Mouse (Mus musculus): ENCODE measurements around the gene Ndufv1.
"Not testable (repeated sequence)": the region's sequence is repeated elsewhere in the genome, so short reads cannot be mapped to it uniquely, and the experiment has no call there.

Gene Ndufv1

DNA sequence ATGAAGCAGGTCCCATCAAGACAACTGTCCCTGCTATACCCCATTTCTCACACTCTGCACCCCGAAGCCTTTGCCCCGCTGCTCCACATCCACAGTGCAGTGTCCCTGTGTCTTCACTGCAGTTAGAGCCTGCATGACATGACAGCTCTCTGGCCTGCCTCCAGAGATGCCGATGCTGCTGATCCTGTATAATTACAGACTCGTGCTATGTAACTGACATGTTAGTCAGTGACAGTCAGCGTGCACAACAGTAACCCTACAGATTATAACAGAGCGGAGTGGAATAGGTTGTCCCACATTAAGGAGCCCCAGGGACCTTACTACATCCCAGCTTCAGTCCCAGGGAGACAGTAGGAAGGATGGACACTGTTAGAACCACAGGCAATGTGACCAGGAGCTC lies 38.0 kb downstream of the Ndufv1 start:
- not testable (repeated sequence) for DNase-seq (ENCODE audit: low spot score)

DNA sequence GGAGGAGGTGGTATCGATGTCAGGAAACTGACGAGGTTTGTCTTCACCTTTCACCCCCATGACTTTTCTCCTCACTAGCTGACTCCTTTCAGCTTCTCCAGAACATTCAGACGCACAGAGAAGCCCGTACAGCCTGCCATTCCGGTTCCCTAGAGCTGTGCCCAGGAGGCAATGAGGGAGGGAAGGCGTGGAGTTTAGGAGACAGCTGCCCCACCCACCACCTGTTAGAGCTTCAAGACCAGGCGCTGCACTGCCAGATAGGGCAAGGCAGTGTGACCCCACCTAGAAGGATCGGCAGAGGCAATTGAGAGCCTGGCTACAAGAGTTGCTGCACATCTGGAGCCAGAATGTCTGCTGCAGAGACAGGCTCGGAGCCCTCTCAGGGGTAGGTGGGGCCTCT lies 40.4 kb downstream of the Ndufv1 start, which contains the start of gene Aldh3b2:
Gene Aldh3b2 (plus strand): TSS at position 100 of the 400 bp plus-strand sequence.
- no peak for DNase-seq (ENCODE audit: low spot score)

- DNase-seq (ENCODE audit: low spot score): no peak
Observed at GRCm38 (mm10) chr19:3967258-3967657, 45.3 kb downstream of the Ndufv1 start.

GRCm38 (mm10) chr19:3966330-3967075 lies 46.1 kb downstream of the Ndufv1 start:
- DNase-seq (ENCODE audit: low spot score): no peak

- DNase-seq (ENCODE audit: low spot score): no peak
Observed at GRCm38 (mm10) chr19:3964030-3964429, 48.6 kb downstream of the Ndufv1 start.

DNA sequence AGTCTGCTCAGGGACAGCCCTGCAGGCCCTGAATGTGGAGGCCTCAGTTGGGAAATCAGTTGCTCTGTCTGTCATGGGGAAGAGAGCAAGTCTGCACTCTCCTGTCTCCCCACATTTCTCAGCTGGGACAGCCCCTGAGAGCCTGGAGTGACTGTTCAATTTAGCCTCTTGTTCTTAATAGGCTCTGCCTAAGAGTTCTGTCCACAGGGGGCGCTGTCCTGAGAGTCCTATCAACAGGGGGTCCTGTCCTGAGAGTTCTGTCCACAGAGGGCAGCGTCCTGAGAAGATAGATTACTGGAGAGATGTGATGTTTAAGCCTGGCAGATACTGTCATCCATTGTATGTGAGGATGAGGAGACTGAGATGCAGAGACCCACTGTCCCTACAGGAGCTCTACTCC lies 50.1 kb downstream of the Ndufv1 start:
- no peak for DNase-seq (ENCODE audit: low spot score)

DNA sequence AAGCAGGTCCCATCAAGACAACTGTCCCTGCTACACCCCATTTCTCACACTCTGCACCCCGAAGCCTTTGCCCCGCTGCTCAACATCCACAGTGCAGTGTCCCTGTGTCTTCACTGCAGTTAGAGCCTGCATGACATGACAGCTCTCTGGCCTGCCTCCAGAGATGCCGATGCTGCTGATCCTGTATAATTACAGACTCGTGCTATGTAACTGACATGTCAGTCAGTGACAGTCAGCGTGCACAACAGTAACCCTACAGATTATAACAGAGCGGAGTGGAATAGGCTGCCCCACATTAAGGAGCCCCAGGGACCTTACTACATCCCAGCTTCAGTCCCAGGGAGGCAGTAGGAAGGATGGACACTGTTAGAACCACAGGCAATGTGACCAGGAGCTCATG lies 50.8 kb downstream of the Ndufv1 start:
- not testable (repeated sequence) for DNase-seq (ENCODE audit: low spot score)

DNA sequence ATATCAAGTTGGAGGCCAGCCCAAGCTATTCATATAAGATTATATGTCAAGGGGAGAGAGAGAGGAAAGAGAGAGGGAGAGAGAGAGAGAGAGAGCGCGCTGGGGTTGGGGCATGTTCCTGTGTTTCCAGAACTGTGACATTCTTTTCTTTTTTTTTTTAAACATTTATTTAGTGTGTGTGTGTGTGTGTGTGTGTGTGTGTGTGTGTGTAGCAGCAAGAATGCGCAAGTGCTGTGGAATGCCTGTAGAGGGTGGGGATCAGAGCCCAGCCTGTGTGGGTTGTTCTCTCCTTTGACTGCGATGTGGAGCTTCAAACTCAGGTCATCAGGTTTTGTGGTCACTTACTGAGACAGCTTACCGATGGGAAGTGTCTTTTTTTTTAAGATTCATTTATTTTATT lies 52.4 kb downstream of the Ndufv1 start:
- DNase-seq (ENCODE audit: low spot score): no peak

- DNase-seq (ENCODE audit: low spot score): no peak
Observed at GRCm38 (mm10) chr19:3959030-3959429, 53.6 kb downstream of the Ndufv1 start.

DNA sequence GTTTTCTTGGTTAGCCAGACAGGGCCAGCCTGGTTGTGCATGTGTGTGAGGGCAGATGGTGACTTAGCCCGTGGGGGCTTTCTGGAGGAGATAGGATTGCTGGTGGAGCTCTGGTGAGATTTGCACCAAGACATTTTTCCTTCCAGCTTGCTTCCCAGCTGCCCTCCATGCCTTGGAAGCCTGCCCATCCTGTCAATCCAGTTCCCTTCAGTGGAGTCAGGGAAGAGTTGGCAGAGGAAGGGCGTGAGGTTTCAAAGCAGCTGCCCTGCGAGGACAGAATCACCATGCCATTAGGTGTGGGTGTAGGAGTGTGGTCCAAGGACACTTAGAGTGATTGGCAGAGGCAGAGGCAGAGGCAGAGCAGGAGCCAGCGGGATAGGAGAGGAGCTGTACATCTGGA lies 54.1 kb downstream of the Ndufv1 start, which contains the start of gene Aldh3b3:
Gene Aldh3b3 (plus strand): TSS at position 176 of the 400 bp plus-strand sequence.
- no peak for DNase-seq (ENCODE audit: low spot score)

Data from ovary, adult 18-20 months (tissue).